Mouse (Mus musculus) ES-Bruce4 (cell line): ENCODE data around the gene Tep1. TPM values are rescaled to one million over a fixed set of nuclear protein-coding genes. Genes with fewer than 3 reads are reported as not detected.
A peak's percentile ranks its signal among the peaks of the same experiment; 100 is the strongest.

Experiments used
- H3K27ac ChIP-seq: 2 replicates; pipeline ENCODE4 v1.5.1; 2012; ENCODE audit warnings: low read length, inconsistent platforms; ENCODE audit not compliant: insufficient read depth
- H3K27me3 ChIP-seq: 2 replicates; pipeline ENCODE4 v1.6.1; 2012; ENCODE audit warnings: mild to moderate bottlenecking, low read length, inconsistent platforms; ENCODE audit not compliant: control insufficient read depth, poor library complexity, insufficient read depth, severe bottlenecking
- H3K36me3 ChIP-seq: 2 replicates; pipeline ENCODE4 v1.6.1; 2012; ENCODE audit warnings: inconsistent platforms, mild to moderate bottlenecking, low read length, moderate library complexity; ENCODE audit not compliant: control insufficient read depth, poor library complexity, insufficient read depth, severe bottlenecking
- H3K4me1 ChIP-seq: one replicate; pipeline ENCODE4 v1.8.1; 2011; ENCODE audit warnings: low read length; ENCODE audit not compliant: control insufficient read depth, insufficient read depth
- H3K4me3 ChIP-seq: 2 replicates; pipeline ENCODE4 v1.5.1; 2011; ENCODE audit warnings: low read depth, mild to moderate bottlenecking, low read length
- H3K9ac ChIP-seq: 2 replicates; pipeline ENCODE4 v1.6.1; 2012; ENCODE audit warnings: low read depth, mild to moderate bottlenecking, inconsistent platforms; ENCODE audit not compliant: poor library complexity, severe bottlenecking
- H3K9me3 ChIP-seq: replicated peaks from 2 replicates; pipeline ENCODE4 v1.6.1; 2012; ENCODE audit warnings: mild to moderate bottlenecking, low read length, inconsistent platforms; ENCODE audit not compliant: control insufficient read depth, poor library complexity, insufficient read depth, severe bottlenecking
- CTCF ChIP-seq: IDR thresholded peaks from one replicate; pipeline ENCODE4 v1.8.1; 2011; ENCODE audit warnings: low read depth, low read length
- EP300 ChIP-seq: IDR thresholded peaks from 2 replicates; pipeline ENCODE4 v1.6.1; 2011; ENCODE audit warnings: low read depth, low read length; ENCODE audit not compliant: insufficient read depth
- POLR2A ChIP-seq: IDR thresholded peaks from one replicate; pipeline ENCODE4 v1.8.1; 2011; ENCODE audit warnings: low read length; ENCODE audit not compliant: insufficient read depth
- polyA plus RNA-seq: library from polyadenylated mRNA; stranded (reverse); fragments of >200 nt; gene quantifications from 2 replicates; pipeline ENCODE4 v1.2.4, GENCODE M21; 2011; ENCODE audit warnings: low read depth; ENCODE audit not compliant: missing spikeins, insufficient read depth, insufficient read length

The Tep1 gene
- polyA plus RNA-seq, 1 experiment: 12.1 TPM

DNA sequence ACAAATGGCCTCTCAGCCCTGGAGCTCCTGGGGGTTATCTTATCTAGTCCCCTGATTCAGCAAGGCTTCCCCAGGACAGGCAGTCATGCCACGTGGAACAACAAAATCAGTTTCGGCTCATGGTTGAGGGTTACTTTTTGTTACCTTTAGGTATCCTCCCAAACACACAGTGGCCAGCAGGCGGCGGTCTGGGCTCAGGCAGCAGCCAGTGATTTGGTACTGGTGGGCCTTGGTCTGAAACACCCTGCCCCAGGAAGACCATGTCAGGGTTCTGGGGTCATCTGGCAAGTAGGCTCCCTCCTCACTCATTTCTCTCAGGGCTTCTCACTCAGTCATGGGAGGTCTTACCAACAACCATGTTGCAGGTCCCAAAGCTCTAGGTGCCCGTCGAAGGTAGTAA lies 33.1 kb downstream of the Tep1 start:
- Histone ChIP-seq H3K27ac (no peak overlapping the region), H3K9me3 (no peaks in the 10 kb centered on the region), H3K27me3 (no peaks in the 10 kb centered on the region), H3K9ac (no peak overlapping the region), H3K36me3 (no peaks in the 10 kb centered on the region), H3K4me3 (no peak overlapping the region), H3K4me1 (no peaks in the 10 kb centered on the region)
- TF ChIP-seq EP300: no peak
- peak; percentile 62 for TF ChIP-seq CTCF

- Histone ChIP-seq H3K4me1 (no peaks in the 10 kb centered on the region), H3K9me3 (no peaks in the 10 kb centered on the region), H3K9ac (no peak overlapping the region), H3K4me3 (no peak overlapping the region), H3K27ac (no peak overlapping the region), H3K27me3 (no peaks in the 10 kb centered on the region), H3K36me3 (no peaks in the 10 kb centered on the region)
- TF ChIP-seq CTCF (no peak), POLR2A (no peak), EP300 (no peak)
Observed at GRCm38 (mm10) chr14:50834435-50834834, 35.9 kb downstream of the Tep1 start.

- H3K27ac ChIP-seq: no peak overlapping the region
- TF ChIP-seq EP300 (no peak), CTCF (no peak), POLR2A (no peak)
- no peak overlapping the region for H3K9ac ChIP-seq
- H3K27me3 ChIP-seq: no peaks in the 10 kb centered on the region
- H3K9me3 ChIP-seq: no peaks in the 10 kb centered on the region
- H3K4me1 ChIP-seq: no peaks in the 10 kb centered on the region
- H3K4me3 ChIP-seq: no peak overlapping the region
- no peaks in the 10 kb centered on the region for H3K36me3 ChIP-seq
Observed at GRCm38 (mm10) chr14:50833964-50834363, 36.4 kb downstream of the Tep1 start.

DNA sequence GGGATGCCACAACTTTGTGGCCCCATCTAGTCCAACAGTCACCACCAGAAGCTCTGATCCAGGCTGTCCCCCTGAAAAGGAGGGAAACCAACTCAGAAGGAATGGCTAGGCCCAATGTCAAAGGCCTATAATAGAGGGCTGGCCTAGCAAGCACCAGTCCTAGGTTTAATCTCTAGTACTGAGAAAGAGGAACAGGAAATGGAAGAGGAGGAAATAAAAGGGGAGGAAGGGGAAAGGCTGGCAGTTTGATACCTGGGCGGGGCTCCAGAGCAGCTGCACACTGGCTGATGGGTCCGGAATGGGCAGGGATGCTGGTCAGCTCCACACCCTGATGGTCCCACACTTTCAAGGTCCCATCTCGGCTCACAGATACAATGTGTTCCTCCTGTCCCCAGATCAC lies 40.5 kb downstream of the Tep1 start:
- H3K36me3 ChIP-seq: no peaks in the 10 kb centered on the region
- no peak overlapping the region for H3K9ac ChIP-seq
- H3K27ac ChIP-seq: no peak overlapping the region
- H3K27me3 ChIP-seq: no peaks in the 10 kb centered on the region
- H3K9me3 ChIP-seq: no peaks in the 10 kb centered on the region
- H3K4me1 ChIP-seq: no peaks in the 10 kb centered on the region
- no peak overlapping the region for H3K4me3 ChIP-seq
- TF ChIP-seq CTCF (no peak), POLR2A (no peak), EP300 (no peak)

GRCm38 (mm10) chr14:50826579-50826978 lies 43.8 kb downstream of the Tep1 start:
- H3K27me3 ChIP-seq: no peaks in the 10 kb centered on the region
- H3K36me3 ChIP-seq: peaks cover 4% of the 10 kb centered on the region
- H3K4me3 ChIP-seq: no peak overlapping the region
- H3K4me1 ChIP-seq: no peaks in the 10 kb centered on the region
- TF ChIP-seq CTCF: no peak
- no peak for TF ChIP-seq POLR2A
- H3K27ac ChIP-seq: no peak overlapping the region
- no peaks in the 10 kb centered on the region for H3K9me3 ChIP-seq
- no peak overlapping the region for H3K9ac ChIP-seq

- H3K27ac ChIP-seq: no peak overlapping the region
- no peaks in the 10 kb centered on the region for H3K9me3 ChIP-seq
- H3K36me3 ChIP-seq: peaks cover 20% of the 10 kb centered on the region
- no peak for TF ChIP-seq EP300
- TF ChIP-seq CTCF: no peak
- TF ChIP-seq POLR2A: no peak
- H3K27me3 ChIP-seq: no peaks in the 10 kb centered on the region
- H3K9ac ChIP-seq: no peak overlapping the region
- no peak overlapping the region for H3K4me3 ChIP-seq
- no peaks in the 10 kb centered on the region for H3K4me1 ChIP-seq
Observed at GRCm38 (mm10) chr14:50824219-50824618, 46.1 kb downstream of the Tep1 start.

DNA sequence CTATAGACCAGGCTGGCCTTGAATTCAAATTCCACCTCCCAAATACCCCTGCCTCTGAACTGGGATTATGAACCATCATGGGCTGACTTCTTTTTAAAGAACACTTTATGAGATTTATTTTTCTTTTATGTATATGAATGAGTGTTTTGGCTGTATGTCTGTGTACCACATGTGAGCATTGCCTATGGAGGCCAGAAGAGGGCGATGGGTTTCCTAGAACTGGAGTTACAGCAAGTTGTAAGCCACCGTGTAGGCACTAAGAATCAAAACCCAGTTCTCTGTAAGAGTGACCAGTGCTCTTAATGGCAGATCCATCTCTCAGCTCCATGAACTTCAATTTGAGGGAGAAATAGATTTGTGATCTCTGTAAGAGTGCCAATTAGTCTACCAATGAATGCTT lies 47.1 kb downstream of the Tep1 start:
- H3K4me1 ChIP-seq: no peaks in the 10 kb centered on the region
- H3K27ac ChIP-seq: no peak overlapping the region
- H3K9me3 ChIP-seq: no peaks in the 10 kb centered on the region
- H3K4me3 ChIP-seq: no peak overlapping the region
- no peak for TF ChIP-seq EP300
- no peak for TF ChIP-seq POLR2A
- peak; percentile 4 for TF ChIP-seq CTCF
- no peaks in the 10 kb centered on the region for H3K27me3 ChIP-seq
- no peak overlapping the region for H3K9ac ChIP-seq
- H3K36me3 ChIP-seq: peaks cover 25% of the 10 kb centered on the region
